12 mouse cellular contexts compared by ENCODE assay signal in genomic region chr7:48965796-48966512, GRCm38 (mm10). TPM values are rescaled to one million over a fixed set of nuclear protein-coding genes. Genes with fewer than 3 reads are reported as not detected.
A peak's percentile ranks its signal among the peaks of the same experiment; 100 is the strongest.
DNase-seq lines count a peak whose midpoint lies in the region; ATAC-seq and TF ChIP-seq lines count a peak whose summit lies in the region.
"Had no signal": no experiment of that assay in that cellular context is flagged by ENCODE, and none has a peak within 500 bp of the region (broad histone marks: within the 10 kb centered on the region; RNA-seq: fewer than 3 reads in every experiment).

No protein-coding gene starts in this region.

- no peak for TF ChIP-seq POLR2A in cerebellum, adult 2 months (IDR thresholded peaks at IDR 0.05; ENCODE audit: borderline replicate concordance, insufficient read depth, low read length)

- no peaks in the 10 kb centered on the region for H3K36me3 ChIP-seq in forebrain, embryonic 16.5 days (ENCODE audit: control insufficient read depth, insufficient read depth)
- no peaks in the 10 kb centered on the region for H3K36me3 ChIP-seq in neural tube, embryonic 13.5 days
- H3K36me3 ChIP-seq: intestine, embryonic 15.5 days had no signal

- no peak overlapping the region for H3K27ac ChIP-seq in forebrain, embryonic 16.5 days (ENCODE audit: low read length)
- H3K27ac ChIP-seq in neural tube, embryonic 13.5 days (replicated peaks): peak overlapping the region; percentile 68
- no peak overlapping the region for H3K27ac ChIP-seq in cerebellum, adult 2 months (ENCODE audit: insufficient read depth, low read length)
- H3K27ac ChIP-seq: intestine, embryonic 15.5 days had no signal

- DNase-seq in cerebellum, postnatal 10 days: peak; percentile 39
- no peak for DNase-seq in cerebellum, adult 9-10 months
- peak; percentile 68 for DNase-seq in mesoderm, embryonic 11.5 days (ENCODE audit: low read depth, low spot score)
- DNase-seq in spleen, postnatal 10 days (ENCODE audit: low spot score in 2 of 2): no peak
- no peak for DNase-seq in cerebellum, adult 2 months
- DNase-seq in frontal cortex, postnatal 36 days (ENCODE audit: low spot score in 2 of 2): no peak
- DNase-seq: adrenal gland, postnatal 14 days; cerebellum, adult 18-20 months; lung, postnatal 4 days had no signal

- peaks cover 29% of the 10 kb centered on the region for H3K27me3 ChIP-seq in forebrain, embryonic 16.5 days (replicated peaks; ENCODE audit: control insufficient read depth, insufficient read depth, low read length)
- no peaks in the 10 kb centered on the region for H3K27me3 ChIP-seq in neural tube, embryonic 13.5 days
- no peaks in the 10 kb centered on the region for H3K27me3 ChIP-seq in cerebellum, adult 2 months (ENCODE audit: control insufficient read depth, insufficient read depth, low read length)

- H3K9me3 ChIP-seq in forebrain, embryonic 16.5 days (ENCODE audit: control insufficient read depth, low read length): no peaks in the 10 kb centered on the region
- H3K9me3 ChIP-seq in neural tube, embryonic 13.5 days: no peaks in the 10 kb centered on the region
- H3K9me3 ChIP-seq: intestine, embryonic 15.5 days had no signal

- 46% methylated on average over 12 of the region's 12 CpGs for WGBS in forebrain, embryonic 16.5 days
- WGBS in neural tube, embryonic 13.5 days: 19% methylated on average over 12 of the region's 12 CpGs
- 67% methylated on average over 12 of the region's 12 CpGs for WGBS in cerebellum, adult 2 months

- no peak overlapping the region for H3K9ac ChIP-seq in forebrain, embryonic 16.5 days (replicated peaks; ENCODE audit: low read depth, low read length)
- peak overlapping the region; percentile 54 for H3K9ac ChIP-seq in neural tube, embryonic 13.5 days
- H3K9ac ChIP-seq: intestine, embryonic 15.5 days had no signal

- peak overlapping the region; percentile 8; the same call in 1 of the 2 replicates for H3K4me2 ChIP-seq in forebrain, embryonic 16.5 days (ENCODE audit: low read length)
- peak overlapping the region; percentile 68 for H3K4me2 ChIP-seq in neural tube, embryonic 13.5 days
- H3K4me2 ChIP-seq: intestine, embryonic 15.5 days had no signal

- peak; percentile 58 for ATAC-seq in forebrain, embryonic 16.5 days
- no peak for ATAC-seq in neural tube, embryonic 13.5 days (ENCODE audit: low read depth)
- ATAC-seq: intestine, embryonic 15.5 days had no signal

- H3K4me3 ChIP-seq in forebrain, embryonic 16.5 days (replicated peaks; ENCODE audit: low read length): no peak overlapping the region
- H3K4me3 ChIP-seq in neural tube, embryonic 13.5 days: peak overlapping the region; percentile 17
- H3K4me3 ChIP-seq in cerebellum, adult 2 months (replicated peaks; ENCODE audit: insufficient read depth, low read depth, low read length): no peak overlapping the region
- H3K4me3 ChIP-seq: intestine, embryonic 15.5 days had no signal

- no peak for TF ChIP-seq CTCF in cerebellum, adult 2 months (IDR thresholded peaks at IDR 0.05; ENCODE audit: borderline replicate concordance, insufficient read depth, low read depth, low read length)

- H3K4me1 ChIP-seq in forebrain, embryonic 16.5 days (replicated peaks; ENCODE audit: control insufficient read depth, insufficient read depth, low read length): peaks cover 19% of the 10 kb centered on the region
- H3K4me1 ChIP-seq in neural tube, embryonic 13.5 days (replicated peaks): peaks cover 94% of the 10 kb centered on the region
- peaks cover 32% of the 10 kb centered on the region for H3K4me1 ChIP-seq in cerebellum, adult 2 months (ENCODE audit: control insufficient read depth, insufficient read depth, low read length)
- H3K4me1 ChIP-seq: intestine, embryonic 15.5 days had no signal

RNA-seq across cellular contexts. Expression of gene Nav2, which starts 57.4 kb away (rescaled TPM):
- 22.0 and 35.2 TPM in 2 replicates for polyA plus RNA-seq in forebrain, embryonic 16.5 days (2015; fragmentation: Nextera tagmentation; extraction: Ambion mirVana)
- polyA plus RNA-seq in neural tube, embryonic 13.5 days (2015; fragmentation: Nextera tagmentation; extraction: Ambion mirVana): 19.6 and 19.9 TPM in 2 replicates
- polyA plus RNA-seq in cerebellum, adult 2 months (2012; rRNA removed): 32.5 and 35.8 TPM in 2 replicates

Comparison
In these comparisons a context has a peak if more than half of its experiments do, and no peak if none do; other contexts are left out.
1. DNase-seq: peak in cerebellum, postnatal 10 days (2 of 2) and mesoderm, embryonic 11.5 days (single experiment); none in cerebellum, adult 9-10 months (single experiment), spleen, postnatal 10 days (0 of 2), cerebellum, adult 2 months (0 of 2) and frontal cortex, postnatal 36 days (0 of 2).